Mouse (Mus musculus) MEL (cell line): Measurements from ENCODE around the gene Camkv.

Experiments used
- CTCF ChIP-seq, 3 experiments: IDR thresholded peaks in 2 of 3; conservative IDR thresholded peaks in 1 of 3; 2 replicates each; pipeline ENCODE4 v1.5.1; 2011 to 2012; ENCODE audit warnings: low read length in 3 of 3, low read depth in 2 of 3, mild to moderate bottlenecking in 2 of 3, improper control_type of control experiment in 1 of 3, inconsistent platforms in 1 of 3, mixed read lengths in 1 of 3, moderate library complexity in 1 of 3; ENCODE audit not compliant: control insufficient read depth in 1 of 3, insufficient read depth in 1 of 3, poor library complexity in 1 of 3, severe bottlenecking in 1 of 3
- JUND ChIP-seq: IDR thresholded peaks from 2 replicates; pipeline ENCODE4 v1.6.1; 2011; ENCODE audit warnings: low read depth, mild to moderate bottlenecking, improper control_type of control experiment, low read length
- ZC3H11A ChIP-seq: IDR thresholded peaks from 2 replicates; pipeline ENCODE4 v1.6.1; 2012; ENCODE audit warnings: low read depth, mild to moderate bottlenecking, inconsistent platforms, low read length, improper control_type of control experiment
- ZMIZ1 ChIP-seq: IDR thresholded peaks from 2 replicates; pipeline ENCODE4 v1.6.1; 2012; ENCODE audit warnings: low read depth, mild to moderate bottlenecking, inconsistent platforms, low read length, improper control_type of control experiment, moderate library complexity

- TF ChIP-seq ZC3H11A = no peak
- no peak for TF ChIP-seq CTCF (IDR thresholded peaks at IDR 0.05 in 2 of 3, conservative IDR thresholded peaks at IDR 0.05 in 1 of 3; ENCODE audit: control insufficient read depth in 1 of 3, insufficient read depth in 1 of 3, low read depth in 2 of 3, low read length in 3 of 3, poor library complexity in 1 of 3, severe bottlenecking in 1 of 3)
- TF ChIP-seq ZMIZ1 = no peak
- TF ChIP-seq JUND = no peak
Observed at GRCm38 (mm10) chr9:107925251-107925650, 10.2 kb upstream of the Camkv start.
